Mouse (Mus musculus) CH12.LX (cell line): ENCODE data around the gene Tmem131l.

Experiments used
- E2F4 ChIP-seq: IDR thresholded peaks from 2 replicates; pipeline ENCODE4 v1.6.1; 2011; ENCODE audit warnings: low read depth, low read length, improper control_type of control experiment; ENCODE audit not compliant: insufficient replicate concordance
- MEF2A ChIP-seq: IDR thresholded peaks from 2 replicates; pipeline ENCODE4 v1.6.1; 2014; ENCODE audit warnings: low read depth, mild to moderate bottlenecking, inconsistent platforms, low read length, improper control_type of control experiment, borderline replicate concordance

GRCm38 (mm10) chr3:83869776-83870175 lies 170.2 kb downstream of the Tmem131l start:
- TF ChIP-seq E2F4 (no peak), MEF2A (no peak)
